Mouse (Mus musculus) limb, embryonic 14.5 days (tissue): ENCODE results near the gene 4930402K13Rik. TPM values are rescaled to one million over a fixed set of nuclear protein-coding genes. Genes with fewer than 3 reads are reported as not detected.

ENCODE experiments used
- ATAC-seq: fragments of 200-750 bp; cut with Nextera tagmentation; 2 replicates; pipeline ENCODE4 v1.8.0; 2017; ENCODE audit warnings: low read depth, moderate number of reproducible peaks, moderate TSS enrichment; ENCODE audit not compliant: low FRiP score
- DNase-seq: peaks from one replicate; pipeline ENCODE4 v3.0.0-alpha.2; 2015; ENCODE audit warnings: low spot score
- H3K27ac ChIP-seq: fragments of 300-500 bp; sonication (generic); replicated peaks from 2 replicates; pipeline ENCODE4 v1.5.1; 2014; ENCODE audit warnings: low read depth, mild to moderate bottlenecking, low read length, moderate library complexity, mixed read lengths
- H3K27me3 ChIP-seq: fragments of 300-500 bp; sonication (generic); 2 replicates; pipeline ENCODE4 v1.6.1; 2014; ENCODE audit warnings: low read length, mixed read lengths; ENCODE audit not compliant: control insufficient read depth, insufficient read depth
- H3K36me3 ChIP-seq: fragments of 300-500 bp; sonication (generic); 2 replicates; pipeline ENCODE4 v1.6.1; 2014; ENCODE audit warnings: mild to moderate bottlenecking, low read length, moderate library complexity, mixed read lengths; ENCODE audit not compliant: control insufficient read depth, insufficient read depth
- H3K4me1 ChIP-seq: fragments of 300-500 bp; sonication (generic); 2 replicates; pipeline ENCODE4 v1.6.1; 2014; ENCODE audit warnings: antibody characterized with exemption, low read length, mixed read lengths; ENCODE audit not compliant: control insufficient read depth, insufficient read depth
- H3K4me2 ChIP-seq: fragments of 300-500 bp; sonication (generic); replicated peaks from 2 replicates; pipeline ENCODE4 v1.6.1; 2014; ENCODE audit warnings: low read depth, mild to moderate bottlenecking, low read length, moderate library complexity; ENCODE audit not compliant: severe bottlenecking
- H3K4me3 ChIP-seq: fragments of 300-500 bp; sonication (generic); replicated peaks from 2 replicates; pipeline ENCODE4 v1.5.1; 2014; ENCODE audit warnings: low read length
- H3K9ac ChIP-seq: fragments of 300-500 bp; sonication (generic); 2 replicates; pipeline ENCODE4 v1.6.1; 2014; ENCODE audit warnings: mild to moderate bottlenecking, low read depth, low read length, moderate library complexity; ENCODE audit not compliant: severe bottlenecking
- H3K9me3 ChIP-seq: fragments of 300-500 bp; sonication (generic); 2 replicates; pipeline ENCODE4 v1.6.1; 2016; ENCODE audit warnings: low read length; ENCODE audit not compliant: control insufficient read depth
- POLR2A ChIP-seq: fragments of 200-500 bp; IDR thresholded peaks from 2 replicates; pipeline ENCODE4 v1.8.0; 2012; ENCODE audit warnings: inconsistent platforms, mild to moderate bottlenecking, moderate library complexity, borderline replicate concordance; ENCODE audit not compliant: insufficient read depth, insufficient read length; ENCODE audit errors: extremely low read depth
- WGBS: fragments of 180-500 bp; shearing (Covaris S2); extraction: QIAGEN DNeasy Blood & Tissue Kit; methylation state at CpG from one replicate; pipeline ENCODE4 v1.1.7; 2014; 5-methylcytosine and 5-hydroxymethylcytosine counted together
- polyA plus RNA-seq, 2 experiments: library from polyadenylated mRNA; depleted of rRNA in 1 of 2; stranded (reverse) in 1 of 2; unstranded in 1 of 2; fragments of >200 nt; fragmentation: Nextera tagmentation in 1 of 2; extraction: Ambion mirVana in 1 of 2; gene quantifications; 2 replicates each; pipeline versions ENCODE4 v1.2.1 to v1.2.3; 2012 to 2014

The 4930402K13Rik gene
- polyA plus RNA-seq, 2 experiments = not detected

GRCm38 (mm10) chrX:9110381-9110780 lies 6.0 kb downstream of the 4930402K13Rik start:
- no peak for DNase-seq
- WGBS = 66% methylated on average over 2 of the region's 2 CpGs

DNA sequence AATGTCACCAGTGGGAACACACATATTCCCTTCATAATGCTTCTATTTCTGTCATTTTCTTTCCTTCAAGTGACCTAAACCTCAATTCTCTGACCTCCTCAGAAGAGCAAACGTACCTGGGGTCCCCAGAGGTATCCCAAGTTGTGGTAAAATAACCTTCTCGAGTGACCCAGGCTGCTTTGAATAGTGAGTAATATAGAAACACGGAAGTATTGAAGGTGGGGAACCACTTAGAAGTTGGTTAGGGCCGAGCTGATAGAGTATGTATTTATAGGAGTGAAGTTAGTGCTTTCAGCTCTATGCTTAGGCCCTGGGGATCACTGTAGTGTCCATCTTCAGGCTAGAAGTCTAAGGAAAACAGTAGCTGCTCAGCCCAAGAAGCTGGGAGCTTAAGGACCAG lies 20.6 kb downstream of the 4930402K13Rik start:
- 62% methylated on average over 4 of the region's 4 CpGs for WGBS

More at GRCm38 (mm10) chrX:9110381-9110780, 6.0 kb downstream of the 4930402K13Rik start:
- H3K4me1 ChIP-seq = no peaks in the 10 kb centered on the region
- no peak overlapping the region for H3K4me2 ChIP-seq
- no peak overlapping the region for H3K9ac ChIP-seq
- no peak for ATAC-seq
- H3K27ac ChIP-seq = no peak overlapping the region
- no peaks in the 10 kb centered on the region for H3K36me3 ChIP-seq
- H3K9me3 ChIP-seq = no peaks in the 10 kb centered on the region
- no peak overlapping the region for H3K4me3 ChIP-seq
- H3K27me3 ChIP-seq = no peaks in the 10 kb centered on the region
- TF ChIP-seq POLR2A = no peak

DNA sequence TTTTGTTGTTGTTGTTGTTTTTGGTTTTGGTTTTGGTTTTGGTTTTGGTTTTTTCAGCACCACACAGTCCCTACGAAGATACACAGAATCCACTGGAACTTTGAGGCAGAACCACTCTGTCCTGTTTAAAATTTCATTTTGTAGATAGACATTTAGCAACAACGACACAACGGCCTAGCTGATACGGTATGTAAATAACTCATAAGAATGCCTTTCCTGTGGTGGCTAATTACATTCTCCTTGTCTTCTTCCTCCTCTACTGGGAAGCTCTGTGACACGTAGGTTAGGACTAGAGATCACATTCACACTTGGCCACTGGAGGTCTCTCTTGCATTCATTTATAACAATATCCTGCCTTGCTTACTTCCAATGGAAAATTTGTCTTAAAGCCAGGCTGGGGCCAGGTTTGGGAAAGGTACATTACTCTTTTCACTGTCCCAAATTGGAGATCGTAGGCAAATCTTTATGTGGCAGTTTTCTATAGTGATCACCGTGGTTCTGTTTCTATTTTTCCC lies 24.0 kb downstream of the 4930402K13Rik start:
- Histone ChIP-seq H3K27ac (no peak overlapping the region), H3K36me3 (no peaks in the 10 kb centered on the region), H3K9me3 (no peaks in the 10 kb centered on the region), H3K4me3 (no peak overlapping the region), H3K9ac (no peak overlapping the region), H3K4me2 (no peak overlapping the region), H3K27me3 (no peaks in the 10 kb centered on the region), H3K4me1 (no peaks in the 10 kb centered on the region)
- ATAC-seq (no peak), DNase-seq (peak; percentile 42)
- WGBS = 44% methylated on average over 7 of the region's 7 CpGs
- no peak for TF ChIP-seq POLR2A

More for the DNA sequence above, 20.6 kb downstream of the 4930402K13Rik start:
- ATAC-seq (no peak), DNase-seq (no peak)
- H3K27ac ChIP-seq = no peak overlapping the region
- no peaks in the 10 kb centered on the region for H3K36me3 ChIP-seq
- no peak for TF ChIP-seq POLR2A
- H3K27me3 ChIP-seq = no peaks in the 10 kb centered on the region
- H3K9ac ChIP-seq = no peak overlapping the region
- H3K9me3 ChIP-seq = no peaks in the 10 kb centered on the region
- no peaks in the 10 kb centered on the region for H3K4me1 ChIP-seq
- no peak overlapping the region for H3K4me2 ChIP-seq
- no peak overlapping the region for H3K4me3 ChIP-seq

- no peak for TF ChIP-seq POLR2A
- ATAC-seq (no peak), DNase-seq (no peak)
- Histone ChIP-seq H3K4me3 (no peak overlapping the region), H3K4me1 (no peaks in the 10 kb centered on the region), H3K36me3 (no peaks in the 10 kb centered on the region), H3K27me3 (no peaks in the 10 kb centered on the region), H3K27ac (no peak overlapping the region), H3K4me2 (no peak overlapping the region), H3K9me3 (no peaks in the 10 kb centered on the region), H3K9ac (no peak overlapping the region)
- WGBS = 79% methylated on average over 4 of the region's 4 CpGs
Observed at GRCm38 (mm10) chrX:9139290-9139948, 35.1 kb downstream of the 4930402K13Rik start.

GRCm38 (mm10) chrX:9142669-9143068 lies 38.3 kb downstream of the 4930402K13Rik start:
- ATAC-seq (no peak), DNase-seq (no peak)
- Histone ChIP-seq H3K36me3 (no peaks in the 10 kb centered on the region), H3K27me3 (no peaks in the 10 kb centered on the region), H3K27ac (no peak overlapping the region), H3K9ac (no peak overlapping the region), H3K4me3 (no peak overlapping the region), H3K9me3 (no peaks in the 10 kb centered on the region), H3K4me2 (no peak overlapping the region), H3K4me1 (no peaks in the 10 kb centered on the region)
- whole genome bisulfite sequencing = 35% methylated on average over 2 of the region's 2 CpGs
- TF ChIP-seq POLR2A = no peak

Other genes starting within 250 kb of the 4930402K13Rik start
- gene Gm5751, start 230.3 kb upstream of the 4930402K13Rik start, polyA plus RNA-seq (2012; rRNA removed) = not detected in 2 replicates
- gene Gm5751, start 230.3 kb upstream of the 4930402K13Rik start, polyA plus RNA-seq (2014; fragmentation: Nextera tagmentation; extraction: Ambion mirVana) = not detected in 2 replicates
- gene B630019K06Rik, start 212.2 kb upstream of the 4930402K13Rik start, polyA plus RNA-seq (2012; rRNA removed) = 6.9 and 9.7 TPM in 2 replicates
- gene B630019K06Rik, start 212.2 kb upstream of the 4930402K13Rik start, polyA plus RNA-seq (2014; fragmentation: Nextera tagmentation; extraction: Ambion mirVana) = 5.6 and 7.4 TPM in 2 replicates
- gene Fthl17b, start 141.6 kb upstream of the 4930402K13Rik start, polyA plus RNA-seq (2012; rRNA removed) = not detected in 2 replicates
- gene Fthl17b, start 141.6 kb upstream of the 4930402K13Rik start, polyA plus RNA-seq (2014; fragmentation: Nextera tagmentation; extraction: Ambion mirVana) = not detected in 2 replicates
- not detected in 2 replicates for gene Fthl17c, start 128.0 kb upstream of the 4930402K13Rik start, polyA plus RNA-seq (2012; rRNA removed)
- not detected in 2 replicates for gene Fthl17c, start 128.0 kb upstream of the 4930402K13Rik start, polyA plus RNA-seq (2014; fragmentation: Nextera tagmentation; extraction: Ambion mirVana)
- gene Fthl17d, start 117.8 kb upstream of the 4930402K13Rik start, polyA plus RNA-seq (2012; rRNA removed) = not detected in 2 replicates
- not detected in 2 replicates for gene Fthl17d, start 117.8 kb upstream of the 4930402K13Rik start, polyA plus RNA-seq (2014; fragmentation: Nextera tagmentation; extraction: Ambion mirVana)
- gene Fthl17e, start 71.1 kb upstream of the 4930402K13Rik start, polyA plus RNA-seq (2012; rRNA removed) = not detected in 2 replicates
- gene Fthl17e, start 71.1 kb upstream of the 4930402K13Rik start, polyA plus RNA-seq (2014; fragmentation: Nextera tagmentation; extraction: Ambion mirVana) = not detected in 2 replicates
- gene Fthl17f, start 41.5 kb upstream of the 4930402K13Rik start, polyA plus RNA-seq (2012; rRNA removed) = not detected in 2 replicates
- gene Fthl17f, start 41.5 kb upstream of the 4930402K13Rik start, polyA plus RNA-seq (2014; fragmentation: Nextera tagmentation; extraction: Ambion mirVana) = not detected in 2 replicates
- gene Lancl3, start 95.3 kb downstream of the 4930402K13Rik start, polyA plus RNA-seq (2012; rRNA removed) = 0.29 and 0.60 TPM in 2 replicates
- gene Lancl3, start 95.3 kb downstream of the 4930402K13Rik start, polyA plus RNA-seq (2014; fragmentation: Nextera tagmentation; extraction: Ambion mirVana) = 0.63 and 0.93 TPM in 2 replicates
- not detected in 2 replicates for gene Gm14862, start 152.3 kb downstream of the 4930402K13Rik start, polyA plus RNA-seq (2012; rRNA removed)
- not detected in 2 replicates for gene Gm14862, start 152.3 kb downstream of the 4930402K13Rik start, polyA plus RNA-seq (2014; fragmentation: Nextera tagmentation; extraction: Ambion mirVana)
- 0.84 and 0.95 TPM in 2 replicates for gene Xk, start 168.2 kb downstream of the 4930402K13Rik start, polyA plus RNA-seq (2012; rRNA removed)
- 0.80 and 0.86 TPM in 2 replicates for gene Xk, start 168.2 kb downstream of the 4930402K13Rik start, polyA plus RNA-seq (2014; fragmentation: Nextera tagmentation; extraction: Ambion mirVana)
- 0.85 TPM in 1 of 2 replicates, not detected in the other for gene H2al1m, start 179.2 kb downstream of the 4930402K13Rik start, polyA plus RNA-seq (2012; rRNA removed)
- gene H2al1m, start 179.2 kb downstream of the 4930402K13Rik start, polyA plus RNA-seq (2014; fragmentation: Nextera tagmentation; extraction: Ambion mirVana) = not detected in 2 replicates
- gene H2al1k, start 246.1 kb downstream of the 4930402K13Rik start, polyA plus RNA-seq (2012; rRNA removed) = not detected in 2 replicates
- gene H2al1k, start 246.1 kb downstream of the 4930402K13Rik start, polyA plus RNA-seq (2014; fragmentation: Nextera tagmentation; extraction: Ambion mirVana) = not detected in 2 replicates